Mouse (Mus musculus) fibroblast of lung, adult 2 months (primary cell): ENCODE data around the gene Ankrd63.

ENCODE experiments used
- DNase-seq: peaks from one replicate; pipeline ENCODE4 v3.0.0-alpha.2; 2011; ENCODE audit warnings: low read depth

Ankrd63 gene

GRCm38 (mm10) chr2:118693370-118693966 is 10.3 kb downstream of the Ankrd63 start:
- no peak for DNase-seq

DNA sequence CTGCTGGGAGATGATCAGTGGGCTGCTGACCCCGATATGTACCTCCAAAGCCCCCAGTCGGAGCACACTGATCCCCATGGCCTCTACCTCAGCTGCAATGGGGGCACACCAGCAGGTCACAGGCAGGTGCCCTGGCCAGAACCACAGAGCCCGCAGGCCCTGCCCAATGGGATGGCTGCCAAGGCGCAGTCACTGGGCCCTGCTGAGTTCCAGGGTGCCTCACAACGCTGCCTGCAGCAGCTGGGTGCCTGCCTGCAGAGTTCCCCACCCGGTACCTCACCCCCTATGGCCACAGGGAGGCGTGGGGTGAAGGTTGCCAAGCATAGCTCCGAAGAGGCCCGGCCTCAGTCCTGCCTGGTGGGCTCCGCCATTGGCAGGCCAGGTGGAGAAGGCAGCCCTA is 13.9 kb downstream of the Ankrd63 start:
- DNase-seq, result no peak

GRCm38 (mm10) chr2:118687791-118688190 is 16.0 kb downstream of the Ankrd63 start:
- no peak for DNase-seq

GRCm38 (mm10) chr2:118686693-118687092 is 17.1 kb downstream of the Ankrd63 start:
- no peak for DNase-seq

DNA sequence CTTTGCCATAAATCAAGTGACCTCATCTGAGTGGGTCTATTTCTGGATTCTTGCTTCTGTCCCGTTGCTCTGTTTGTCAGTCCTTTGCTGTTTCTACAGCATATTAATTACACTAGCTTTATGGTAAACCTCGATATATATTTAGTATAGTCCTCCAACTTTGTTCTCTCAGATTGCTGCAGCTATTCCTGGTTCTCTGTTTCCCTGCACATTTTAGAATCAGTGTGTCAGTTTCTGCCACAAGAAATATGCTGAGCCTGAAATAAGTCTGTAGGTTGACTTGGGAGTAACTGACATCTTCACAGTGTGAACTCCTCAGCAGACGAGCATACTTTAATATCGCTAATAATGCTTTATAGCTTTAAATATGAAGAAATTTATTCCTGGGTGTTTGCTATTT is 18.7 kb downstream of the Ankrd63 start:
- DNase-seq, result no peak

DNA sequence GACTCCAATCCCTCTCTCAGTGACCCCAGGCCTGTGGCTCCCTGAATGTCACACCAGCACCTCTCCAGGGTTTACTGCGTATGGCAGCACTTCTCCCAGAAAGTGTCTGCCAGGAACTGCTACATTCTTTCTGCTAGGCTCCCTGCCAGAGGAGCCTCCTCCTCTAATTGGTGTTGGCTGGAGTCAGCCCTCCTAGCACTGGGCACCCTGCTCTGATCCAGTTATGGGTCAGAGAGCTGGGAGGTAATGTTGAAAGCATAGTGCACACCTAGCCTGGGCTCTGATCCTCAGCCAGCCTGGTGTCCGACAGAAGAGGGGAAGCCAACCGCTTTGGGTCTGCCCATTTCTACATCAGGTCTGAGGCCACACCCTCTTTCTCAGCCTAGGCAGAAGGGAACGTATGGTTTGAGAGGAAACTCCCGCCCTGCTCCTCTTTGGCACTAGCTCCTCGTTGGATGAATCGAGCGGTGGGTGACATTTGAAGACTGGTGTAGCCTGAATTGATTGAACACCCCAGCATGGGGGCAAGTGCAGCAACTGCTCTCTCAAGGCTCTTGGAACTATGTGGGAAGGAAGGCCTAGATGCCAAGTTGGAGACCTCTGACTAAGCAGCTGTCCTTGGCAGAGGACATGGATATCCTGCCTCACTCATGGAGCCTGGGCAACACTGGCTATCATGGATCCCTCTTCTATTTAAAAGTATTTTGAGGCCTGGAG is 21.1 kb downstream of the Ankrd63 start:
- no peak for DNase-seq

DNA sequence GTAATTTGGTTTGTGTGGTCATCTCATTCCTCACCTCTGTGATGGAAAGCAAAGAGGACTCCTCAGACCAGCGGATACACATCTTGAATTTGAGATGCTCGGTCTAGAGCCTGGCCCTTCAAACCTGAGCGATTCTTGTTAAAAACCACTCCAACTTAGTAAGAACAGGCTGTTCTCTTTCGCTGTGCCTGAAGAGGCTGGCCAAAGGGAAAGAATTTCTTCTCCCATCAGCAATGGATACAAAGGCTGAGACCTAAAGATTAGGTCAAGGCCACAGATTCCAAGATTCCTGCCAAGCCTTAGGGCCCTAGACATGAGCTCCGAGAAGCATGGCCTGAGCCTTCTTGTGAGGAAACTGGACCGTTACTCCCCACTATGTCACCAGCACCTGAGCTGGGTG is 22.8 kb downstream of the Ankrd63 start:
- no peak for DNase-seq

DNA sequence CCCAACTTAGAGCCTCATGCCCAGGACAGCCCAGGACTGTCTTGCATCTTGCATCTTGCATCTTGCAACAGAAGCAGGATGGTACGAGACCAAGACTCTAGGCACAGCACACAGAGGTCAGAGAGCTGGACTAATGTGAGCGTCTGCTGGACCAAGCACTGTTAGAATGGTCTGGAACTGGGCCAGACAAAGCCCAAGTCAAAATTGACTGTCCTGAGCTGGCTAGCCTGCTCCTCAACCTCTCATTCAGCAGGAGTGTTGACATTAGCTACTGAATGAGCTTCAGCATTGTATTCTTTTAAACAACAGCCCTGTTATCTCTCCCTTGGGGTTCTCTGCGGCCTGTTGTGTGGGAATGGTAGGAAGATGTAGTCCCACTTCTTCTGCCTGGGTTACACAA is 24.2 kb downstream of the Ankrd63 start:
- DNase-seq, result no peak

GRCm38 (mm10) chr2:118677817-118678216 is 25.9 kb downstream of the Ankrd63 start:
- DNase-seq, result no peak

DNA sequence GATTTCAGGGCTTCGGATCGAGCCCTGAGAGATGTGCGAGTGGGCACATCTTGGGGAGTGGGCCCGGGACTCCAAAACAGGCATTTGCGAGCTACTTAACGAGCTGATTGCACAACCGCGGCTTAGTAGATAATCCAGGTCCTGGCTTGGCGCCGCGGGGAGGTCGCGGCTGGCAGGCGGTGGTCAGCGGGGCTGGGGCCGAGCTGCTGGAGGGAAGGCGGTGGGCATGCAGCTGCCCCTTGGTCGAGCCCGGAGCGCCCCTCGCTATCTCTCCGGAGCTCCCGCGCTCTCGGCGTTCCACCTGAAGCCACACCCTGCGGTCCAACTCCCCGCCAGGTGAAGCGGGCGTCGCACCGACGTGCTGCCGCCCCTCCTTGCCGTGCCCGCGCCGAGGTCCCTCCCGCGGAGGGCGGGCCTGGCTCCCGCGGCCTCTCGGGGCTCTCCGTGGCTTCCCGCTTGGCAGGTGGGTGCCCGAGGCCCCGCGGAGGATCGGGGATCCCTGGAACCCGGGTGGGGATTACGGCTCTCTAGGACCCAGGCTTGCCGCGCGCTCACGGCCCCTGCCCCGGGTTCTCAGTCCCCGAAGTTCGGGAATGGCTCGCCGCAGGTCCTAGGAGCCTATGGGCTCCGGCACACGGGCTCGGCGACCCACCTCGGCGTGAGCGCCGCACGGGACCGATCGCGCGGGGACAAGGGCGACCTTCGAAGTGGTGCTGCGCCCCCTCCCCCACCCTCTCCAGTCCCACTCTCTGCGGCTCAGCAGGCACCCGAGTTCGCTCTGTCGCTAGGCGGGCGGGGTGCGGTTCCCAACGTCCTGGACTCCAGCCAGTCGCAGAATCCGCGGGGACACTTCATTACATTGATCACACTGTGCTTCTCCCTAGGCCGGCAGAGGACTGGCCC is 26.7 kb downstream of the Ankrd63 start:
- no peak for DNase-seq

GRCm38 (mm10) chr2:118674500-118674899 is 29.3 kb downstream of the Ankrd63 start:
- DNase-seq, result no peak

DNA sequence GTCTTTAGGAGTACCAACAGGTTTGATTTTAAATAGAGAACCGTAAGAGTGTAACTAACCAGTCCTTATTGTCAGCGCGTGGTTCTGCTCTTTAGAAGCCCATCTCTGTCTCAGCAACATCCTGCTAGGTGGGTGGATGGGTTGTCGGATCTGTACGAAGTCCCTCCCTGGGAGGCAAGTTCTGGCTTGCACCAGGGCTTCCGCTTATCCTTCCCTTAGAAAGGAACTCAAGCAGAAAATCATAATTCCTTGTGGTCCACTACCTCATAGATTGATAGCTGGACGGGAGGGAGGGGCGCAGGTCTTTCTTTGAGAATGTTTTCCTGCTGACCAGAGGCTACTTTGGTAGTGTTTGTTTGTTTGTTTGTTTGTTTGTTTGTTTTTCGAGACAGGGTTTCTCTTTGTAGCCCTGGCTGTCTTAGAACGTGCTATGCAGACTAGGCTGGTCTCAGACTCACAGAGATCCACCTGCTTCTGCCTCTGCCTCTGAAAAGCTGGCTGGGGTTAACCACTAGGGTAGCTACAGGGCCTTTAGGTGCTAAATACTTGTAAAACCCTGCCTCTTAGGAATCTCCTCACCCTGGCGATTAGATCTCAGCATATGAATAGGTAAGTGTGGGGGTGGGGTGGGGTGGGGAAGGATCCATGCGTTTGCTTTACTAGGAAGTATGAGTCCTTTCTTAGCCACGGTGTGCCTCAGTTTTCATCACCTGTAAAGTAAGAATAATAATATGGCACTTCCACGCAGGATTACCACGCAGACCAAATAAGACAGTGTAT is 29.9 kb downstream of the Ankrd63 start:
- no peak for DNase-seq

GRCm38 (mm10) chr2:118671728-118672127 is 32.0 kb downstream of the Ankrd63 start:
- no peak for DNase-seq

GRCm38 (mm10) chr2:118669785-118670184 is 34.0 kb downstream of the Ankrd63 start:
- peak; percentile 68 for DNase-seq

- no peak for DNase-seq
These were observed 34.5 kb downstream of the Ankrd63 start for GRCm38 (mm10) chr2:118669245-118669644.

DNA sequence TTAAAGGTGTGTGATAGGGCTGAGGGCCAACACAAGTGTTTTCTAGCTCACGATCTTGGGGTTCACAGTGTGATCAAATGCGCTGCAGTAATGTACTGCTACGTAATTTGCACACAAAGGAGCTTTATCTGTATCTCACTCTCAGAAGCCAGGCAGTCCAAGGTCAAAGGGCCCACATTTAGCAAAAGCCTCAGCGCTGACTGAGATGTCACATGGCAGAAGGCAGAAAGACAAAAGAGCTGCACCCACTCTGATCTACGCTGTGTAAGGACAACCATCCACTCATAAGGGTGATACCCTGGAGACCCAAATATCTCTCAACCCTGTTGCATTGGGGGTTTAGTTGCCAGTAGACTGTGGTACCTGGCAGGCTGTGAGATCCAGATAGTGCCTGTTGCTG is 36.6 kb downstream of the Ankrd63 start:
- no peak for DNase-seq

DNA sequence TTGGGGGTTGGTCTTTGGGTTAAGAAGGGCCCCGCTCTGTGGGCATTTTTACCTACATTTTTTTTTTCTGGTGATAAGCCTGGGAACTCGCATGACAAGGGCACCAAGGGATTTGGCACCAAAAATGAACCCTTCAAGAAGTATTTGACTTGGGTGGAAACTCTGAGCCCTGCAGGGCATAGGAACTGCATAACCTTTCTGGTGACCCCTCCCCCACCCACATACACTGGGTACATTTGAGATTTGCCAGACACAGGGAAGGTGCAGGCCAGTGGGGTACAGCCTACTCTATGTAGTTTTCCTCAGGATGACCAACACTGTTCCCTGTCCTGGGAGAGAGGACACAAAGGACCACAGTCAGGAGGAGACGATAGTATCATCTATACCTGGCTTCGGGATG is 38.1 kb downstream of the Ankrd63 start:
- no peak for DNase-seq

- no peak for DNase-seq
These were observed 38.7 kb downstream of the Ankrd63 start for GRCm38 (mm10) chr2:118664975-118665516.

GRCm38 (mm10) chr2:118663804-118664766 is 39.7 kb downstream of the Ankrd63 start:
- no peak for DNase-seq
